27 mouse cellular contexts compared by ENCODE assay signal in genomic region chr2:10558816-10559215, GRCm38 (mm10).
"Had no signal": no experiment of that assay in that cellular context is flagged by ENCODE, and none has a peak within 500 bp of the region (broad histone marks: within the 10 kb centered on the region; RNA-seq: fewer than 3 reads in every experiment).

No protein-coding gene starts in this region.

- H3K4me3 ChIP-seq: heart, adult 2 months; heart, embryonic 13.5 days; heart, embryonic 15.5 days; hindbrain, embryonic 13.5 days; hindbrain, embryonic 15.5 days; kidney, embryonic 15.5 days; limb, embryonic 13.5 days; limb, embryonic 15.5 days; liver, embryonic 12.5 days had no signal

- H3K4me2 ChIP-seq: heart, embryonic 11.5 days; heart, embryonic 13.5 days; heart, embryonic 15.5 days; hindbrain, embryonic 13.5 days; hindbrain, embryonic 15.5 days; kidney, embryonic 15.5 days; limb, embryonic 13.5 days; limb, embryonic 15.5 days; liver, embryonic 12.5 days had no signal

- H3K9me3 ChIP-seq: heart, embryonic 13.5 days; heart, embryonic 15.5 days; hindbrain, embryonic 13.5 days; hindbrain, embryonic 15.5 days; kidney, embryonic 15.5 days; limb, embryonic 13.5 days; limb, embryonic 15.5 days; liver, embryonic 12.5 days had no signal

- H3K27me3 ChIP-seq: heart, embryonic 13.5 days; heart, embryonic 15.5 days; hindbrain, embryonic 13.5 days; hindbrain, embryonic 15.5 days; kidney, embryonic 15.5 days; limb, embryonic 13.5 days; limb, embryonic 15.5 days; liver, embryonic 12.5 days had no signal

- H3K4me1 ChIP-seq: heart, embryonic 13.5 days; heart, embryonic 15.5 days; hindbrain, embryonic 13.5 days; hindbrain, embryonic 15.5 days; kidney, embryonic 15.5 days; limb, embryonic 13.5 days; limb, embryonic 15.5 days; liver, embryonic 12.5 days had no signal

- DNase-seq: gastrocnemius, postnatal 14 days; gastrocnemius, postnatal 36 days; heart, adult 11 months; heart, adult 2 months; heart, postnatal 14 days; heart, postnatal 36 days; kidney, adult 11 months; kidney, adult 2 months; kidney, adult 9 months; kidney, postnatal 14 days; kidney, postnatal 36 days; layer of hippocampus, adult 9-11 months; layer of hippocampus, postnatal 36 days; lung, adult 18-20 months had no signal

- H3K27ac ChIP-seq: heart, adult 2 months; heart, embryonic 13.5 days; heart, embryonic 15.5 days; hindbrain, embryonic 13.5 days; hindbrain, embryonic 15.5 days; hindbrain, postnatal 0 days; kidney, embryonic 15.5 days; kidney, postnatal 0 days; limb, embryonic 13.5 days; limb, embryonic 15.5 days; liver, embryonic 12.5 days; liver, embryonic 14.5 days had no signal

- H3K9ac ChIP-seq: heart, embryonic 13.5 days; heart, embryonic 15.5 days; hindbrain, embryonic 13.5 days; hindbrain, embryonic 15.5 days; kidney, embryonic 15.5 days; limb, embryonic 13.5 days; limb, embryonic 15.5 days; liver, embryonic 12.5 days; liver, embryonic 14.5 days had no signal

- ATAC-seq: hindbrain, postnatal 0 days; intestine, embryonic 16.5 days; liver, embryonic 12.5 days had no signal

- H3K36me3 ChIP-seq: heart, embryonic 13.5 days; heart, embryonic 15.5 days; hindbrain, embryonic 13.5 days; hindbrain, embryonic 15.5 days; kidney, embryonic 15.5 days; limb, embryonic 13.5 days; limb, embryonic 15.5 days; liver, embryonic 12.5 days had no signal
